Mouse (Mus musculus): ENCODE measurements around the gene Nlrp9a. TPM values are rescaled to one million over a fixed set of nuclear protein-coding genes. Genes with fewer than 3 reads are reported as not detected.
"Not testable (repeated sequence)": the region's sequence is repeated elsewhere in the genome, so short reads cannot be mapped to it uniquely, and the experiment has no call there.

Gene Nlrp9a
- polyA plus RNA-seq (2012; rRNA removed) (not detected in 2 replicates), polyA plus RNA-seq (2014; fragmentation: Nextera tagmentation; extraction: Ambion mirVana) (not detected in 2 replicates)

DNA sequence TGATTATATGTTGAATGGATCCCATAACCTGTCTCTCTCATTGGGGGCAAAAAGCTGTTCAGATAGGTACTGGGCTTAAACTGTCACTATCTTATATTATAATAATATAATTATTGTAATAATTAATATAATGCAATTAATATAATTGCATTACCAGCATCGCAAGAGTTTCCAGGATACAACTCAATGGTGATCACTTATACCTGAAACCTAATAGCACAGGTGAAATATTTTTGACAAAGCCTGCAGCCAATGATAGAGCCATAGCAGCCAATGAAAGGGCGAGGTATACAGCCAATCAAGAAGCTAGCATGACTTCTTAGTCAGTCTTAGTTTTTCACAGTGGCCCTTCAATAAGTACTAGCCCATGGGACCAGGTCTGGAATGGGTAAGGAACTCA is at the start of gene Nlrp9a:
Gene Nlrp9a (plus strand): TSS at position 301 of the 400 bp plus-strand sequence.
- H3K9ac ChIP-seq (replicated peaks); H3K27me3 ChIP-seq (ENCODE audit: control insufficient read depth, insufficient read depth, low read length); H3K4me1 ChIP-seq (replicated peaks; ENCODE audit: control insufficient read depth in 2 of 2, insufficient read depth in 2 of 2, low read length in 1 of 2); DNase-seq (ENCODE audit: low read depth in 3 of 3, low spot score in 3 of 3); H3K36me3 ChIP-seq (replicated peaks; ENCODE audit: control insufficient read depth, insufficient read depth, low read depth); H3K9me3 ChIP-seq (ENCODE audit: control insufficient read depth, low read length); H3K4me3 ChIP-seq (ENCODE audit: insufficient read depth in 1 of 2, low read depth in 2 of 2, low read length in 2 of 2); H3K27ac ChIP-seq; H3K4me2 ChIP-seq (ENCODE audit: low read depth); ATAC-seq (ENCODE audit: insufficient read depth): not testable (repeated sequence)
- WGBS (ENCODE audit: insufficient replicate concordance), result 46% methylated on average over 2 of the region's 2 CpGs

DNA sequence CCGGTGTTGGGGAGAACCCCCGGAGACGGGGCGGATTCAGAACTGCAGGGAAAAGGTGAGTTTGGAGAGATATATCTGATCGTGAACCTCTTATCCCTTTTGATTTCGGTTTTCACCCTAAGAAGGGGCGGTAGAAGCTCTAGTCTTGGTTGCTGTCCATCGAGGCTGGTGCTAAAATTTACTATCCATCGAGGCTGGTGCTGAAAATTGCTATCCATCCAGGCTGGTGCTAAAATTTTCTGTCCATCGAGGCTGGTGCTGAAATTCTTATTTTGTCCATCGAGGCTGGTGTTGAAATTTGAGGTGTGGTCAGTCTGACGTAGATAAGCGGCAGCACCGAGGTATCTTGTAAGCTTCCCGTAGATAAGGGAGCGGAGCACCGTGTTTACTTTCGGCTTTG is 45.3 kb upstream of the Nlrp9a start:
- not testable (repeated sequence) for H3K9ac ChIP-seq (replicated peaks); DNase-seq (ENCODE audit: low read depth in 3 of 3, low spot score in 3 of 3); H3K27me3 ChIP-seq (ENCODE audit: control insufficient read depth, insufficient read depth, low read length); ATAC-seq (ENCODE audit: insufficient read depth); H3K4me2 ChIP-seq (ENCODE audit: low read depth); H3K36me3 ChIP-seq (replicated peaks; ENCODE audit: control insufficient read depth, insufficient read depth, low read depth); H3K9me3 ChIP-seq (ENCODE audit: control insufficient read depth, low read length); H3K27ac ChIP-seq; H3K4me3 ChIP-seq (ENCODE audit: insufficient read depth in 1 of 2, low read depth in 2 of 2, low read length in 2 of 2); H3K4me1 ChIP-seq (replicated peaks; ENCODE audit: control insufficient read depth in 2 of 2, insufficient read depth in 2 of 2, low read length in 1 of 2)
- WGBS (ENCODE audit: insufficient replicate concordance), result 66% methylated on average over 18 of the region's 18 CpGs

DNA sequence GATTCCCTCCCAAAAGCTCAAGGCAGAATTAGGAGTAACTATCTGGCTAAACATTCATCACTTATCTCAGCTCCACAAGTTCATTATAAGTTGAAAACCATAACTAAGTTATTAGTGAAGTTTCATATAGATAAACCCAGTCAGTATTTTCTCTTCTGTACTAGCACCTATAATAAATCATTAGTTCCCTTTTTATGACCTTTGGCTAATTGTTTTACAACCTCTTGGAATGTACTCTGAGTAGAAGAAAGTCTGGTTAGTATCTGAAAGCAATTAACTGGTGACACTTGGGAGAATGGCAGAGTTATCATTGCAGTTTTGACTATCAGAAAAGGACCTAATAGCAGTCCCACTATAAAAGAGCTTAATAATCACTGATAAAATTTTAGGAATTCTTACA is 54.3 kb downstream of the Nlrp9a start:
- H3K4me3 ChIP-seq (ENCODE audit: insufficient read depth in 1 of 2, low read depth in 2 of 2, low read length in 2 of 2), result no peak overlapping the region
- H3K36me3 ChIP-seq (replicated peaks; ENCODE audit: control insufficient read depth, insufficient read depth, low read depth), result no peaks in the 10 kb centered on the region
- no peak overlapping the region for H3K4me2 ChIP-seq (ENCODE audit: low read depth)
- no peaks in the 10 kb centered on the region for H3K4me1 ChIP-seq (replicated peaks; ENCODE audit: control insufficient read depth in 2 of 2, insufficient read depth in 2 of 2, low read length in 1 of 2)
- no peak for TF ChIP-seq CTCF (IDR thresholded peaks at IDR 0.05; ENCODE audit: low read depth)
- TF ChIP-seq EP300 (IDR thresholded peaks at IDR 0.05; ENCODE audit: low read depth), result no peak
- ATAC-seq (ENCODE audit: insufficient read depth) (no peak), DNase-seq (ENCODE audit: low read depth in 3 of 3, low spot score in 3 of 3) (no peak)
- no peaks in the 10 kb centered on the region for H3K27me3 ChIP-seq (ENCODE audit: control insufficient read depth, insufficient read depth, low read length)
- no peak overlapping the region for H3K27ac ChIP-seq
- no peaks in the 10 kb centered on the region for H3K9me3 ChIP-seq (ENCODE audit: control insufficient read depth, low read length)
- H3K9ac ChIP-seq (replicated peaks), result no peak overlapping the region

DNA sequence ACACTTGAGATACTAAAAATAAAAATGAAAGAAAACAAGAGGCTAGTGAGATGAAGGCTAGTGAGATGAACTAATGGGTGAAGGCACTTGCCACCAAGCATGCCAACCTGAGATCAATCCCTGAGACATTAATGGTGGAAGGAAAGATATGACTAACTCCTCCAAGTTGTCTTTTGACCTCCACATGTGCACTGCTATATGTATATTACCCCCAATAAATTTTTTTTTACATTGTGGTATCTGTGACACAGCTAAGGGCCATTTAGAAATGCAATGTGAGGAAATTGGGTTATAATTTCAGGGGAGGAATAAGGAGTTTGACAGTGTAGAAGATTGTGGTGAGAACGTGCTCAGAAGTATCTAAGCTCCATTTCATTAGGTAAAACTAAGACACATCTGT is 55.0 kb downstream of the Nlrp9a start:
- DNase-seq (ENCODE audit: low read depth in 3 of 3, low spot score in 3 of 3), result no peak
- 23% methylated on average over 1 of the region's 1 CpGs for WGBS (ENCODE audit: insufficient replicate concordance)
- Histone ChIP-seq H3K9ac (replicated peaks) (no peak overlapping the region), H3K27me3 (ENCODE audit: control insufficient read depth, insufficient read depth, low read length) (no peaks in the 10 kb centered on the region), H3K9me3 (ENCODE audit: control insufficient read depth, low read length) (no peaks in the 10 kb centered on the region), H3K27ac (no peak overlapping the region), H3K4me1 (replicated peaks; ENCODE audit: control insufficient read depth in 2 of 2, insufficient read depth in 2 of 2, low read length in 1 of 2) (no peaks in the 10 kb centered on the region), H3K4me3 (ENCODE audit: insufficient read depth in 1 of 2, low read depth in 2 of 2, low read length in 2 of 2) (no peak overlapping the region), H3K36me3 (replicated peaks; ENCODE audit: control insufficient read depth, insufficient read depth, low read depth) (no peaks in the 10 kb centered on the region), H3K4me2 (ENCODE audit: low read depth) (no peak overlapping the region)
- no peak for ATAC-seq (ENCODE audit: insufficient read depth)
- no peak for TF ChIP-seq EP300 (IDR thresholded peaks at IDR 0.05; ENCODE audit: low read depth)
- no peak for TF ChIP-seq CTCF (IDR thresholded peaks at IDR 0.05; ENCODE audit: low read depth)

DNA sequence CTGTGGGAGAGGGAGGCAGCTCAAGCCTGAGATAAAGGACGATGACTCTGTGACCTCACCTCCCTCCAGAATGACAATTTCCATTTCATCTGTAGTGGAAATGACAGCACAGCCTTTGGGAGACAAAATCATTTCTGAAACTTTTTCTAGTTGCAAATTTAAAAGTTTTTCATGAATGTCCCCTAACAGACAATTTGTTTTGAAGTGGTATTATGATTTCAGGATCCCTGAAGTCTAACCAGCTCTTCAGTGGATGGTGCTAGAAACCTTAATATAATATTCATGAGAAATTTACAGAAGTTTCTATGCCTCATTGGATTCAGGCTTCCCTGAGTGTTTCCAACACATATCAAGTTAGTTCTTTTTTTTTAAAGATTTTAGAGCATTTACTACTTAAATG is 83.5 kb downstream of the Nlrp9a start, which contains the start of gene Vmn1r185:
Gene Vmn1r185 (minus strand): TSS at position 101 of the 400 bp plus-strand sequence.
- H3K9ac ChIP-seq (replicated peaks); H3K36me3 ChIP-seq (replicated peaks; ENCODE audit: control insufficient read depth, insufficient read depth, low read depth); H3K4me1 ChIP-seq (replicated peaks; ENCODE audit: control insufficient read depth in 2 of 2, insufficient read depth in 2 of 2, low read length in 1 of 2); DNase-seq (ENCODE audit: low read depth in 3 of 3, low spot score in 3 of 3); H3K9me3 ChIP-seq (ENCODE audit: control insufficient read depth, low read length); H3K27ac ChIP-seq; H3K4me2 ChIP-seq (ENCODE audit: low read depth); ATAC-seq (ENCODE audit: insufficient read depth); H3K4me3 ChIP-seq (ENCODE audit: insufficient read depth in 1 of 2, low read depth in 2 of 2, low read length in 2 of 2); H3K27me3 ChIP-seq (ENCODE audit: control insufficient read depth, insufficient read depth, low read length): not testable (repeated sequence)
- WGBS (ENCODE audit: insufficient replicate concordance), result 56% methylated on average over 1 of the region's 1 CpGs

Small RNAs within 50 kb of the gene (microRNA-seq; reads per million reads assigned to microRNA genes)
- gene Gm25947, result not detected

Other genes with a start within 250 kb of the Nlrp9a start
- 0.10 TPM in 2 replicates for gene Cyp2a4, start 227.9 kb upstream of the Nlrp9a start, polyA plus RNA-seq (2012; rRNA removed)
- gene Cyp2a4, start 227.9 kb upstream of the Nlrp9a start, polyA plus RNA-seq (2014; fragmentation: Nextera tagmentation; extraction: Ambion mirVana), result 0.20 and 0.32 TPM in 2 replicates
- not detected in 2 replicates for gene Nlrp9c, start 131.3 kb upstream of the Nlrp9a start, polyA plus RNA-seq (2012; rRNA removed)
- gene Nlrp9c, start 131.3 kb upstream of the Nlrp9a start, polyA plus RNA-seq (2014; fragmentation: Nextera tagmentation; extraction: Ambion mirVana), result not detected in 2 replicates
- gene Nlrp4a, start 99.9 kb upstream of the Nlrp9a start, polyA plus RNA-seq (2012; rRNA removed), result not detected in 2 replicates
- gene Nlrp4a, start 99.9 kb upstream of the Nlrp9a start, polyA plus RNA-seq (2014; fragmentation: Nextera tagmentation; extraction: Ambion mirVana), result not detected in 2 replicates
- gene Vmn1r185, start 83.4 kb downstream of the Nlrp9a start, polyA plus RNA-seq (2012; rRNA removed), result not detected in 2 replicates
- not detected in 2 replicates for gene Vmn1r185, start 83.4 kb downstream of the Nlrp9a start, polyA plus RNA-seq (2014; fragmentation: Nextera tagmentation; extraction: Ambion mirVana)
- gene Cyp2b23, start 151.4 kb downstream of the Nlrp9a start, polyA plus RNA-seq (2012; rRNA removed), result not detected in 2 replicates
- gene Cyp2b23, start 151.4 kb downstream of the Nlrp9a start, polyA plus RNA-seq (2014; fragmentation: Nextera tagmentation; extraction: Ambion mirVana), result not detected in 2 replicates
- gene Cyp2b19, start 222.1 kb downstream of the Nlrp9a start, polyA plus RNA-seq (2012; rRNA removed), result not detected in 2 replicates
- not detected in 2 replicates for gene Cyp2b19, start 222.1 kb downstream of the Nlrp9a start, polyA plus RNA-seq (2014; fragmentation: Nextera tagmentation; extraction: Ambion mirVana)